Mouse (Mus musculus) embryo, embryonic 10.5 days (tissue): Measurements from ENCODE around the gene Fam207a.
A peak's percentile ranks its signal among the peaks of the same experiment; 100 is the strongest.

Experiments
- DNase-seq: peaks from one replicate; pipeline ENCODE4 v3.0.0-alpha.2; 2015; ENCODE audit warnings: low spot score

The Fam207a gene

GRCm38 (mm10) chr10:77502967-77503922 is 12.3 kb downstream of the Fam207a start:
- DNase-seq = no peak

GRCm38 (mm10) chr10:77500636-77501035 is 14.9 kb downstream of the Fam207a start:
- DNase-seq = no peak

GRCm38 (mm10) chr10:77498254-77498653 is 17.3 kb downstream of the Fam207a start:
- DNase-seq = no peak

- DNase-seq = no peak
Observed at GRCm38 (mm10) chr10:77497185-77497584, 18.4 kb downstream of the Fam207a start.

GRCm38 (mm10) chr10:77492885-77493284 is 22.7 kb downstream of the Fam207a start:
- no peak for DNase-seq

GRCm38 (mm10) chr10:77491585-77491984 is 24.0 kb downstream of the Fam207a start:
- DNase-seq = no peak

GRCm38 (mm10) chr10:77488168-77488567 is 27.4 kb downstream of the Fam207a start:
- DNase-seq = no peak

- DNase-seq = no peak
Observed at GRCm38 (mm10) chr10:77485786-77486185, 29.8 kb downstream of the Fam207a start.

- peak; percentile 40 for DNase-seq
Observed at GRCm38 (mm10) chr10:77484205-77484935, 31.2 kb downstream of the Fam207a start.

- no peak for DNase-seq
Observed at GRCm38 (mm10) chr10:77481814-77482213, 33.8 kb downstream of the Fam207a start.

GRCm38 (mm10) chr10:77479972-77480371 is 35.6 kb downstream of the Fam207a start:
- no peak for DNase-seq

- DNase-seq = no peak
Observed at GRCm38 (mm10) chr10:77476907-77477306, 38.7 kb downstream of the Fam207a start.

- DNase-seq = no peak
Observed at GRCm38 (mm10) chr10:77472188-77472587, 43.4 kb downstream of the Fam207a start.

- no peak for DNase-seq
Observed at GRCm38 (mm10) chr10:77471512-77471911, 44.1 kb downstream of the Fam207a start.

- no peak for DNase-seq
Observed at GRCm38 (mm10) chr10:77470763-77471162, 44.8 kb downstream of the Fam207a start.

GRCm38 (mm10) chr10:77468675-77469074 is 46.9 kb downstream of the Fam207a start:
- DNase-seq = no peak

- no peak for DNase-seq
Observed at GRCm38 (mm10) chr10:77467407-77467806, 48.2 kb downstream of the Fam207a start.

GRCm38 (mm10) chr10:77465902-77466301 is 49.7 kb downstream of the Fam207a start:
- no peak for DNase-seq

GRCm38 (mm10) chr10:77464181-77464936 is 51.2 kb downstream of the Fam207a start:
- no peak for DNase-seq

GRCm38 (mm10) chr10:77461161-77461560 is 54.4 kb downstream of the Fam207a start:
- no peak for DNase-seq

GRCm38 (mm10) chr10:77457701-77458100 is 57.9 kb downstream of the Fam207a start:
- DNase-seq = no peak

- no peak for DNase-seq
Observed at GRCm38 (mm10) chr10:77456507-77456906, 59.1 kb downstream of the Fam207a start.
